Mouse (Mus musculus): ENCODE measurements at regions not wholly inside any gene's neighbourhood (a gene's known extent, or its start where the extent isn't known, plus 50 kb on each side); places are given as distances from the start of the nearest gene placed in this dataset.

DNA sequence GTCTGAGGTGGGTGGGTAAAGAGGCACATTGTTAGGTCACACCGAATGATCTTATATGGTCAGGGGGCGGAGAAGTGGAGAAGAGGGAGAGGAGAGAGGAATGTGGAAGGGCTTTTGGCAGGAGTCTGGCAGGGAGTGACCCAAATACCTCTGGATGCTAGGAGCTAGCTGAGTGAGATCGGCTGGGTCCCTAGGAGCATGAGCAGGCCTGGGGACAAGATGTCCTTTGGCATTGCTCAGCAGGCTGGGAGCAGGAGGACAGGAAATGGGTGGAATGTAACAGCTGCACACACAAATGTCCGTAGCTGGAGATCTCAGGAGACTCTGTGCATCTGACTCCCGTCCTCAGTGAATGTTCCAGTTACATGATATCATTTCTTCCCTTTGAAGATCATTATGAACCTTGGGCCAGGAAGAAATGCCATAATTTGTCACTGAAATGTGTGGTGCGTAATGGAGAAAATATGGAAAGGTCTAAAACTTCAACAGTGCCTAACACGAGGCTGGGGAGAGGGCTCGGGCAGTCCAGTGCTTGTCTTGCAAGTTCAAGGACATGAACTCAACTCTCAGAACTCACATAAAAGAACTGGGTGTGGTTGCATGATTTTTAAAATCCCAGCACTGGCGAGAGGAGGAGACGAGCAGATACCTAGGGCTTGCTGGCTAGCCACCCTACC lies 59.6 kb upstream of the Zfp366 start:
- in situ Hi-C loops (cut with MboI; ENCODE audit: low pct_ligation_motif_present, low pct_unique_long_range_greater_than_20kb, low sequenced_read_pairs), result no loop called here
- Histone ChIP-seq H3K9me3 (replicated peaks; ENCODE audit: low read length) (no peaks in the 10 kb centered on the region), H3K4me1 (ENCODE audit: control insufficient read depth in 1 of 2, insufficient read depth in 2 of 2) (peaks cover 0 to 15% of the 10 kb centered on the region in 2 experiments; a peak in 2 of 4 replicates), H3K4me3 (replicated peaks in 1 of 3; ENCODE audit: low read depth in 2 of 3, low read length in 2 of 3, poor library complexity in 1 of 3) (no peak overlapping the region), H3K9ac (ENCODE audit: insufficient read depth, low read depth) (no peak overlapping the region), H3K4me2 (ENCODE audit: insufficient read depth, low read depth, poor library complexity, severe bottlenecking) (no peak overlapping the region), H3K36me3 (replicated peaks in 1 of 2; ENCODE audit: control insufficient read depth in 1 of 2, insufficient read depth in 1 of 2, low read length in 1 of 2) (no peaks in the 10 kb centered on the region), H3K79me2 (replicated peaks; ENCODE audit: control insufficient read depth, extremely low read depth, insufficient read depth, poor library complexity, severe bottlenecking) (no peaks in the 10 kb centered on the region), H3K27ac (ENCODE audit: insufficient read depth, low read depth) (no peak overlapping the region), H3K27me3 (replicated peaks) (peaks cover 3% of the 10 kb centered on the region)
- TF ChIP-seq CHD1 (IDR thresholded peaks at IDR 0.05; ENCODE audit: low read depth, low read length) (no peak), IRF4 (IDR thresholded peaks at IDR 0.05; ENCODE audit: low read depth, low read length) (no peak), ELF1 (IDR thresholded peaks at IDR 0.05; ENCODE audit: low read depth, low read length) (no peak), RCOR1 (conservative IDR thresholded peaks at IDR 0.05; ENCODE audit: low read depth, low read length) (no peak), USF2 (conservative IDR thresholded peaks at IDR 0.05; ENCODE audit: low read depth, low read length) (no peak), NRF1 (IDR thresholded peaks at IDR 0.05; ENCODE audit: low read depth, low read length) (no peak)
- DNase-seq (ENCODE audit: extremely low read depth), result no peak
- dilution Hi-C loops (cut with MboI; ENCODE audit: extremely low pct_ligation_motif_present, extremely low pct_unique_long_range_greater_than_20kb, low sequenced_read_pairs), result no loop called here

DNA sequence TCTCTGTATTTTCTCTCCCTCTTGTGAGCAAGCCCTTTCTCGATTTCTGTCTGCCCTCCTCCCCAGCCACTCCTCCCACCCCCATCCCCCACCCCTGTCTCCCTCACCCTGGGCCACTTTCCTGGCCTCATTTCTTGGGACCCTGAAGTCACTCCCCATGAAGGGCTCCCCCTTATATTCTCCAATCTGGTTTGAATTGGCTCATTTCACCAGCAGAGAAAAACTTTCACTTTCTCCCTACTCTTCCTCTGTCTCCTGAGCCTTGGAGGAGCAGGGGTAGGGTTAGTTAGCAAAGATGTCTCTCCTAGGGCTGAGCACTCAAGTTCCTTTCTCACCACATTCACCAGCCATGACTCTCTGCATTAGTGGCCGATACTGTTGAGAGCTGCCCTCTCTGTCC lies 60.5 kb upstream of the Zfp366 start:
- Histone ChIP-seq H3K36me3 (replicated peaks in 1 of 2; ENCODE audit: control insufficient read depth in 1 of 2, insufficient read depth in 1 of 2, low read length in 1 of 2) (no peaks in the 10 kb centered on the region), H3K9me3 (replicated peaks; ENCODE audit: low read length) (no peaks in the 10 kb centered on the region), H3K79me2 (replicated peaks; ENCODE audit: control insufficient read depth, extremely low read depth, insufficient read depth, poor library complexity, severe bottlenecking) (no peaks in the 10 kb centered on the region), H3K4me1 (ENCODE audit: control insufficient read depth in 1 of 2, insufficient read depth in 2 of 2) (peaks cover 0 to 17% of the 10 kb centered on the region in 2 experiments; a peak in 2 of 4 replicates), H3K9ac (ENCODE audit: insufficient read depth, low read depth) (no peak overlapping the region), H3K4me2 (ENCODE audit: insufficient read depth, low read depth, poor library complexity, severe bottlenecking) (no peak overlapping the region), H3K27me3 (replicated peaks) (peaks cover 3% of the 10 kb centered on the region), H3K27ac (ENCODE audit: insufficient read depth, low read depth) (no peak overlapping the region), H3K4me3 (replicated peaks in 1 of 3; ENCODE audit: low read depth in 2 of 3, low read length in 2 of 3, poor library complexity in 1 of 3) (no peak overlapping the region)
- in situ Hi-C loops (cut with MboI; ENCODE audit: low pct_ligation_motif_present, low pct_unique_long_range_greater_than_20kb, low sequenced_read_pairs) (no loop called here), dilution Hi-C loops (cut with MboI; ENCODE audit: extremely low pct_ligation_motif_present, extremely low pct_unique_long_range_greater_than_20kb, low sequenced_read_pairs) (no loop called here)
- no peak for DNase-seq (ENCODE audit: extremely low read depth)
- TF ChIP-seq CHD1 (IDR thresholded peaks at IDR 0.05; ENCODE audit: low read depth, low read length) (no peak), USF2 (conservative IDR thresholded peaks at IDR 0.05; ENCODE audit: low read depth, low read length) (no peak), SIN3A (IDR thresholded peaks at IDR 0.05; ENCODE audit: low read length) (no peak), KAT2A (IDR thresholded peaks at IDR 0.05; ENCODE audit: insufficient replicate concordance, low read length) (no peak), BHLHE40 (IDR thresholded peaks at IDR 0.05; ENCODE audit: low read depth, low read length) (no peak), ZMIZ1 (IDR thresholded peaks at IDR 0.05; ENCODE audit: low read depth, low read length) (no peak), GABPA (IDR thresholded peaks at IDR 0.05; ENCODE audit: insufficient replicate concordance, low read depth, low read length) (no peak), UBTF (IDR thresholded peaks at IDR 0.05; ENCODE audit: low read depth, low read length) (no peak), RAD21 (IDR thresholded peaks at IDR 0.05; ENCODE audit: low read depth, low read length) (no peak), SMC3 (IDR thresholded peaks at IDR 0.05; ENCODE audit: low read depth, low read length) (no peak), MYC (IDR thresholded peaks at IDR 0.05; ENCODE audit: low read depth, low read length) (no peak), NELFE (IDR thresholded peaks at IDR 0.05; ENCODE audit: low read depth, low read length) (no peak), CTCF (conservative IDR thresholded peaks at IDR 0.05 in 1 of 2, IDR thresholded peaks at IDR 0.05 in 1 of 2; ENCODE audit: low read depth in 2 of 2, low read length in 2 of 2) (no peak), ZC3H11A (IDR thresholded peaks at IDR 0.05; ENCODE audit: low read depth, low read length) (no peak)
